Mouse (Mus musculus) brain, embryonic 14.5 days (tissue): ENCODE measurements around the gene Dtx3l. TPM values are rescaled to one million over a fixed set of nuclear protein-coding genes. Genes with fewer than 3 reads are reported as not detected.
"Not testable (repeated sequence)": the region's sequence is repeated elsewhere in the genome, so short reads cannot be mapped to it uniquely, and the experiment has no call there.

Experiments used
- DNase-seq: peaks from one replicate; pipeline ENCODE4 v3.0.0-alpha.2; 2011; ENCODE audit warnings: low read depth
- CTCF ChIP-seq: fragments of 200-500 bp; IDR thresholded peaks from 2 replicates; pipeline ENCODE4 v1.5.1; 2012; ENCODE audit warnings: inconsistent platforms, mild to moderate bottlenecking, moderate library complexity, borderline replicate concordance; ENCODE audit not compliant: insufficient read depth, insufficient read length; ENCODE audit errors: extremely low read depth
- POLR2A ChIP-seq: fragments of 200-500 bp; IDR thresholded peaks from 2 replicates; pipeline ENCODE4 v1.6.1; 2012; ENCODE audit warnings: mild to moderate bottlenecking, inconsistent platforms, borderline replicate concordance; ENCODE audit not compliant: poor library complexity, insufficient read depth, insufficient read length, severe bottlenecking; ENCODE audit errors: extremely low read depth
- polyA plus RNA-seq: library from polyadenylated mRNA; depleted of rRNA; stranded (reverse); fragments of >200 nt; gene quantifications from 2 replicates; pipeline ENCODE4 v1.2.3, GENCODE M21; 2012

The Dtx3l gene
- polyA plus RNA-seq, 1 experiment = 1.3 TPM

- no peak for TF ChIP-seq POLR2A
- TF ChIP-seq CTCF = no peak
- no peak for DNase-seq
Observed at GRCm38 (mm10) chr16:35918721-35919543, 20.0 kb downstream of the Dtx3l start.

GRCm38 (mm10) chr16:35914301-35914700 is 24.6 kb downstream of the Dtx3l start:
- no peak for DNase-seq
- no peak for TF ChIP-seq CTCF
- TF ChIP-seq POLR2A = no peak

GRCm38 (mm10) chr16:35913526-35913925 is 25.4 kb downstream of the Dtx3l start:
- no peak for TF ChIP-seq POLR2A
- peak; percentile 30; the same call in 1 of the 2 replicates for TF ChIP-seq CTCF
- peak; percentile 5 for DNase-seq

- no peak for DNase-seq
- TF ChIP-seq CTCF = no peak
- no peak for TF ChIP-seq POLR2A
Observed at GRCm38 (mm10) chr16:35911449-35911848, 27.5 kb downstream of the Dtx3l start.

GRCm38 (mm10) chr16:35907432-35908201 is 31.3 kb downstream of the Dtx3l start:
- TF ChIP-seq CTCF = no peak
- no peak for TF ChIP-seq POLR2A
- DNase-seq = peak; percentile 15

GRCm38 (mm10) chr16:35906887-35907286 is 32.1 kb downstream of the Dtx3l start:
- no peak for DNase-seq
- TF ChIP-seq POLR2A = no peak
- no peak for TF ChIP-seq CTCF

GRCm38 (mm10) chr16:35905819-35906485 is 33.0 kb downstream of the Dtx3l start:
- TF ChIP-seq POLR2A (no peak), CTCF (no peak)
- no peak for DNase-seq

- TF ChIP-seq POLR2A = no peak
- no peak for TF ChIP-seq CTCF
- no peak for DNase-seq
Observed at GRCm38 (mm10) chr16:35905355-35905754, 33.6 kb downstream of the Dtx3l start.

- TF ChIP-seq POLR2A (no peak), CTCF (no peak)
- DNase-seq = no peak
Observed at GRCm38 (mm10) chr16:35904121-35904736, 34.7 kb downstream of the Dtx3l start.

- TF ChIP-seq CTCF = no peak
- no peak for TF ChIP-seq POLR2A
- DNase-seq = no peak
Observed at GRCm38 (mm10) chr16:35903014-35903640, 35.8 kb downstream of the Dtx3l start.

GRCm38 (mm10) chr16:35900541-35900940 is 38.4 kb downstream of the Dtx3l start:
- DNase-seq = no peak
- TF ChIP-seq CTCF (no peak), POLR2A (no peak)

GRCm38 (mm10) chr16:35894997-35895396 is 44.0 kb downstream of the Dtx3l start:
- TF ChIP-seq CTCF = no peak
- no peak for TF ChIP-seq POLR2A
- DNase-seq = no peak

- not testable (repeated sequence) for DNase-seq
Observed at GRCm38 (mm10) chr16:35891603-35892002, 47.3 kb downstream of the Dtx3l start.

- no peak for DNase-seq
- TF ChIP-seq CTCF (peak; percentile 48; the same call in 1 of the 2 replicates), POLR2A (no peak)
Observed at GRCm38 (mm10) chr16:35890645-35891044, 48.3 kb downstream of the Dtx3l start.
